Mouse (Mus musculus) ES-Bruce4 (cell line): ENCODE results near the gene Zdhhc7. TPM values are rescaled to one million over a fixed set of nuclear protein-coding genes. Genes with fewer than 3 reads are reported as not detected.

Source experiments
- H3K27ac ChIP-seq: 2 replicates; pipeline ENCODE4 v1.5.1; 2012; ENCODE audit warnings: low read length, inconsistent platforms; ENCODE audit not compliant: insufficient read depth
- H3K27me3 ChIP-seq: 2 replicates; pipeline ENCODE4 v1.6.1; 2012; ENCODE audit warnings: mild to moderate bottlenecking, low read length, inconsistent platforms; ENCODE audit not compliant: control insufficient read depth, poor library complexity, insufficient read depth, severe bottlenecking
- H3K36me3 ChIP-seq: 2 replicates; pipeline ENCODE4 v1.6.1; 2012; ENCODE audit warnings: inconsistent platforms, mild to moderate bottlenecking, low read length, moderate library complexity; ENCODE audit not compliant: control insufficient read depth, poor library complexity, insufficient read depth, severe bottlenecking
- H3K4me1 ChIP-seq: one replicate; pipeline ENCODE4 v1.8.1; 2011; ENCODE audit warnings: low read length; ENCODE audit not compliant: control insufficient read depth, insufficient read depth
- H3K4me3 ChIP-seq: 2 replicates; pipeline ENCODE4 v1.5.1; 2011; ENCODE audit warnings: low read depth, mild to moderate bottlenecking, low read length
- H3K9ac ChIP-seq: 2 replicates; pipeline ENCODE4 v1.6.1; 2012; ENCODE audit warnings: low read depth, mild to moderate bottlenecking, inconsistent platforms; ENCODE audit not compliant: poor library complexity, severe bottlenecking
- H3K9me3 ChIP-seq: replicated peaks from 2 replicates; pipeline ENCODE4 v1.6.1; 2012; ENCODE audit warnings: mild to moderate bottlenecking, low read length, inconsistent platforms; ENCODE audit not compliant: control insufficient read depth, poor library complexity, insufficient read depth, severe bottlenecking
- CTCF ChIP-seq: IDR thresholded peaks from one replicate; pipeline ENCODE4 v1.8.1; 2011; ENCODE audit warnings: low read depth, low read length
- EP300 ChIP-seq: IDR thresholded peaks from 2 replicates; pipeline ENCODE4 v1.6.1; 2011; ENCODE audit warnings: low read depth, low read length; ENCODE audit not compliant: insufficient read depth
- POLR2A ChIP-seq: IDR thresholded peaks from one replicate; pipeline ENCODE4 v1.8.1; 2011; ENCODE audit warnings: low read length; ENCODE audit not compliant: insufficient read depth
- polyA plus RNA-seq: library from polyadenylated mRNA; stranded (reverse); fragments of >200 nt; gene quantifications from 2 replicates; pipeline ENCODE4 v1.2.4, GENCODE M21; 2011; ENCODE audit warnings: low read depth; ENCODE audit not compliant: missing spikeins, insufficient read depth, insufficient read length

Zdhhc7 gene
- polyA plus RNA-seq, 1 experiment = 17.1 TPM

- Histone ChIP-seq H3K9ac (no peak overlapping the region), H3K4me3 (no peak overlapping the region), H3K9me3 (no peaks in the 10 kb centered on the region), H3K27me3 (no peaks in the 10 kb centered on the region), H3K36me3 (no peaks in the 10 kb centered on the region), H3K4me1 (no peaks in the 10 kb centered on the region), H3K27ac (no peak overlapping the region)
- TF ChIP-seq POLR2A = no peak
- TF ChIP-seq EP300 = no peak
- no peak for TF ChIP-seq CTCF
Measured at GRCm38 (mm10) chr8:120140769-120141168, 39.5 kb upstream of the Zdhhc7 start.

- Histone ChIP-seq H3K27ac (no peak overlapping the region), H3K9me3 (no peaks in the 10 kb centered on the region), H3K4me1 (no peaks in the 10 kb centered on the region), H3K4me3 (no peak overlapping the region), H3K27me3 (no peaks in the 10 kb centered on the region), H3K9ac (no peak overlapping the region), H3K36me3 (no peaks in the 10 kb centered on the region)
- TF ChIP-seq CTCF (no peak), EP300 (no peak), POLR2A (no peak)
Measured at GRCm38 (mm10) chr8:120138958-120139357, 37.7 kb upstream of the Zdhhc7 start.

DNA sequence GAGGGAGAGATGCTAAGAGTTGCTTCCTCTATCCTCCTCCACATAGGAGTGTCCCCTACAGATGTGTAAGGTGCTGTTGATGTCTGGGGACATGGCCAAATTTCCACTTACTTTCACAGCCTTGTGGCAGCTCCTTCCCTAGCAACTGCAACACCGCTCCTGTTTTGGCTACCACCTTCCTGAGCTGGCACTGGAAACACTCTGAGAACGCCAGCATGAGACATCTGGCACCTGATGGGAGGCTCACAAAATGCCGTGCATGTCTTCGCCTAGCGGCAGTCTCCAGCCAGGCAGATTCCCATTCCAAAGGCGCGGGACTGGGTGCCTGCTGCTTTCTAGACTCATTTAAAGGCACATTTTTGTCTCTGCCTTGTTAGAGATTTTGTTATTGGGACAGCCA is 35.3 kb upstream of the Zdhhc7 start:
- TF ChIP-seq POLR2A (no peak), CTCF (no peak), EP300 (no peak)
- H3K27ac ChIP-seq = no peak overlapping the region
- H3K9me3 ChIP-seq = no peaks in the 10 kb centered on the region
- no peaks in the 10 kb centered on the region for H3K36me3 ChIP-seq
- no peaks in the 10 kb centered on the region for H3K27me3 ChIP-seq
- H3K9ac ChIP-seq = no peak overlapping the region
- no peak overlapping the region for H3K4me3 ChIP-seq
- no peaks in the 10 kb centered on the region for H3K4me1 ChIP-seq

DNA sequence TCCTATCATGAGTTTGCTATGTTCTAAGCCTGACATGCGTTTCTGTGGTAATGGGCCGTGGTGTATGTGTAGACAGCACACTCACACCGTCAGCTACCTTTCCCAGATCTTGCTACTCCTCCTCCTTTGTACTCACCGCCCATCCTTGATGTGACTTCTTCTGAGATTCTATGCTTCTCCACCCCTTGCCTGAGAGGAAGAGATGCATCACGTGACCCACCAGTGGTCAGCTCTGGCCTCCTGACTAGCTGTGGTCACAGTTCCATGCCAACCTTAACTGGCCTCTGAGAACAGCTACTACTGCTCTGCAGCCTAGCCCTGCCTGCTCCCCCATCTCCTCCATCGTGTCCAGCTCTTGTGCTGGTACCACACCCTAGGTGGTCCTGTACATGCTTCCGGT is 34.4 kb upstream of the Zdhhc7 start:
- Histone ChIP-seq H3K9me3 (no peaks in the 10 kb centered on the region), H3K36me3 (no peaks in the 10 kb centered on the region), H3K4me1 (no peaks in the 10 kb centered on the region), H3K27ac (no peak overlapping the region), H3K9ac (no peak overlapping the region), H3K27me3 (no peaks in the 10 kb centered on the region), H3K4me3 (no peak overlapping the region)
- no peak for TF ChIP-seq EP300
- no peak for TF ChIP-seq CTCF
- no peak for TF ChIP-seq POLR2A

GRCm38 (mm10) chr8:120133169-120133568 is 31.9 kb upstream of the Zdhhc7 start:
- no peak overlapping the region for H3K27ac ChIP-seq
- H3K4me3 ChIP-seq = no peak overlapping the region
- TF ChIP-seq CTCF (no peak), EP300 (no peak), POLR2A (no peak)
- no peaks in the 10 kb centered on the region for H3K9me3 ChIP-seq
- H3K36me3 ChIP-seq = no peaks in the 10 kb centered on the region
- H3K27me3 ChIP-seq = no peaks in the 10 kb centered on the region
- H3K9ac ChIP-seq = no peak overlapping the region
- no peaks in the 10 kb centered on the region for H3K4me1 ChIP-seq

GRCm38 (mm10) chr8:120131158-120131557 is 29.9 kb upstream of the Zdhhc7 start:
- no peak overlapping the region for H3K9ac ChIP-seq
- no peak overlapping the region for H3K4me3 ChIP-seq
- H3K9me3 ChIP-seq = no peaks in the 10 kb centered on the region
- no peaks in the 10 kb centered on the region for H3K27me3 ChIP-seq
- no peaks in the 10 kb centered on the region for H3K36me3 ChIP-seq
- H3K4me1 ChIP-seq = no peaks in the 10 kb centered on the region
- TF ChIP-seq POLR2A (no peak), EP300 (no peak), CTCF (no peak)
- H3K27ac ChIP-seq = no peak overlapping the region
